Mouse (Mus musculus): Measurements from ENCODE around the gene Lin28b. TPM values are rescaled to one million over a fixed set of nuclear protein-coding genes. Genes with fewer than 3 reads are reported as not detected.

Gene Lin28b
- 1.7 and 2.1 TPM in 2 replicates for polyA plus RNA-seq (2012; rRNA removed)

GRCm38 (mm10) chr10:45485761-45486602 is at the start of gene Lin28b:
Gene Lin28b, minus strand, starts transcription at chr10:45486395.

DNA sequence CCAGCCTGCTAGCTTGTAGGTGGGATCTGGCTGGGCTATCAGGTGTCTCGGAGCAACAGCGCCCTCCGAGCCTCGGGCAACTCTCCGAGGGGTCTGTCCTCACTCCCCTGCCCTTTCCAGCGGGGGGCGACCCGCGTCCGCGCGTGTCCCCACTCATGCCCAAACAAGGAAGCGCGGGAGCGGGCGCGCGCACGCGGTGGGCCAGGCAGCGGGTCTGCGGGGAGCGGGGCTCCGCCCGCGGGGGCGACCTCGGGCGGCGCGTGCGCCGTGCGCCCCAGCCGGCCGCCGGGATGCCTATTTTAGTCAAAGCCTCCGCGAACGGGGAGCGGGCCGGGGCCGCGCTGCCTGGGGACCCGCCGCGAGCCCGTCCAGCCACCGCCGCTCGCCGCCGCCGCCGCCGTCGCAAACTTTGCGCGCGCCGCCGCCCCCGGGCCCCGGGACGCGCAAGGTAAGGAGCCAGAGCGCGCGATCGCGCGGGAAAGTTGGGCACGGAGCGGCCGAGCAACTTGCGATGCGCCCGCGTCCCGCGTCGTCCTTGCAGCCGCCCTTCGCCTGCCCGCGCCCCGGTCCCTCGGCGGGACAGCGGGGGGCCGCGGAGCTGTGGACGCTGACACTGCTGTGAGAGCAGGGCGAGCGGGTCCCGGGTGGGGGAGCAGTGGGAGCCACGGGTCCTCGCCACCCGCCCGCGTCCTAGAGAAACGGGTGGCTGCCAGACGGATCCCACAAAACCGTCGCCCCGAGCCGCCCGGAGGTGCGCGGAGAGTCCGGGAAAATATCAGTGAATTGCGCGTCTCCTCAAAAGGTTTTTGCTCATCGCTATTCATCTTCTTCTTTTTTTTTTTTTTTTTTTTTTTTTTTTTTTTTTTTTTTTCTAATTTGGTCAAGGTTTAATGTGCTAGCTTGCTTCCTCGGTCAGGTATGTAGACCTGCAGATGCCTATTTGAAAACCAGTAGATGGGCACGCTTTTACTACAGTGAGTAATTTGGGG is 150.5 kb downstream of the Lin28b start, which contains the start of gene Bves:
Gene Bves, plus strand, starts transcription at position 339 of the 989 bp plus-strand sequence.

Other genes with a start within 250 kb of the Lin28b start
- 0.04 and 0.05 TPM in 2 replicates for gene Bves, start 150.6 kb downstream of the Lin28b start, polyA plus RNA-seq (2012; rRNA removed)
- gene Hace1, start 91.4 kb upstream of the Lin28b start, polyA plus RNA-seq (2012; rRNA removed): 14.2 and 14.9 TPM in 2 replicates